Comparison of ENCODE assay signal across 1 mouse cellular context in genomic region chr7:126802134-126802889, GRCm38 (mm10).
TF ChIP-seq lines count a peak whose summit lies in the region.

No protein-coding gene starts in this region.

TF ChIP-seq in myocyte, 11 proteins besides CTCF, POLR2A, EP300 and RAD21 (continued from another document):
- TF ChIP-seq TCF3 (IDR thresholded peaks at IDR 0.05; ENCODE audit: insufficient read length, low read depth), result peak; percentile 67
